ENCODE assay signal across 8 mouse cellular contexts in genomic region chr9:102690891-102691290, GRCm38 (mm10). TPM values are rescaled to one million over a fixed set of nuclear protein-coding genes. Genes with fewer than 3 reads are reported as not detected.
DNase-seq lines count a peak whose midpoint lies in the region; ATAC-seq and TF ChIP-seq lines count a peak whose summit lies in the region.

No protein-coding gene starts in this region.

- peaks cover 19% of the 10 kb centered on the region for H3K4me1 ChIP-seq in kidney, embryonic 16.5 days (ENCODE audit: insufficient read depth, low read length)
- H3K4me1 ChIP-seq in embryonic facial prominence, embryonic 15.5 days, result peaks cover 44% of the 10 kb centered on the region
- H3K4me1 ChIP-seq in intestine, postnatal 0 days (replicated peaks; ENCODE audit: control insufficient read depth, insufficient read depth, low read length), result peaks cover 4% of the 10 kb centered on the region; the same call in 1 of the 2 replicates
- H3K4me1 ChIP-seq in neural tube, embryonic 11.5 days (ENCODE audit: control insufficient read depth, insufficient read depth, low read length), result peaks cover 24% of the 10 kb centered on the region

- peak overlapping the region; percentile 100 for H3K4me2 ChIP-seq in kidney, embryonic 16.5 days (replicated peaks; ENCODE audit: low read depth, low read length)
- peak overlapping the region; percentile 99 for H3K4me2 ChIP-seq in embryonic facial prominence, embryonic 15.5 days (replicated peaks)
- peak overlapping the region; percentile 99 for H3K4me2 ChIP-seq in intestine, postnatal 0 days (replicated peaks; ENCODE audit: low read depth)
- H3K4me2 ChIP-seq in neural tube, embryonic 11.5 days (ENCODE audit: low read depth), result peak overlapping the region; percentile 74

- no peak overlapping the region for H3K27ac ChIP-seq in kidney, embryonic 16.5 days (ENCODE audit: low read length)
- peak overlapping the region; percentile 76; the same call in 1 of the 2 replicates for H3K27ac ChIP-seq in embryonic facial prominence, embryonic 15.5 days (replicated peaks)
- H3K27ac ChIP-seq in intestine, postnatal 0 days (ENCODE audit: low read depth, low read length), result no peak overlapping the region
- H3K27ac ChIP-seq in neural tube, embryonic 11.5 days (ENCODE audit: low read depth, low read length), result peak overlapping the region; percentile 94

- H3K27me3 ChIP-seq in kidney, embryonic 16.5 days (ENCODE audit: insufficient read depth, low read length), result peaks cover 5% of the 10 kb centered on the region; the same call in 1 of the 2 replicates
- no peaks in the 10 kb centered on the region for H3K27me3 ChIP-seq in embryonic facial prominence, embryonic 15.5 days
- H3K27me3 ChIP-seq in intestine, postnatal 0 days (replicated peaks; ENCODE audit: control insufficient read depth, insufficient read depth, low read length), result 0 out of 2 replicates have a peak, but pooled peaks cover 3% of the 10 kb centered on the region
- H3K27me3 ChIP-seq in neural tube, embryonic 11.5 days (ENCODE audit: control insufficient read depth, insufficient read depth, low read length), result no peaks in the 10 kb centered on the region

- 0 out of 2 replicates have a peak overlapping the region, but pooled peaks have one; percentile 67 for H3K9ac ChIP-seq in kidney, embryonic 16.5 days (replicated peaks; ENCODE audit: low read length)
- no peak overlapping the region for H3K9ac ChIP-seq in embryonic facial prominence, embryonic 15.5 days
- H3K9ac ChIP-seq in intestine, postnatal 0 days (ENCODE audit: low read depth, low read length), result no peak overlapping the region
- H3K9ac ChIP-seq in neural tube, embryonic 11.5 days (ENCODE audit: low read length), result peak overlapping the region; percentile 65

- no peaks in the 10 kb centered on the region for H3K36me3 ChIP-seq in kidney, embryonic 16.5 days (ENCODE audit: insufficient read depth, low read length)
- H3K36me3 ChIP-seq in embryonic facial prominence, embryonic 15.5 days, result no peaks in the 10 kb centered on the region
- no peaks in the 10 kb centered on the region for H3K36me3 ChIP-seq in intestine, postnatal 0 days (ENCODE audit: control insufficient read depth, insufficient read depth)
- no peaks in the 10 kb centered on the region for H3K36me3 ChIP-seq in neural tube, embryonic 11.5 days (ENCODE audit: control insufficient read depth, insufficient read depth, low read length)

- peak overlapping the region; percentile 62 for H3K4me3 ChIP-seq in kidney, embryonic 16.5 days (ENCODE audit: low read length)
- H3K4me3 ChIP-seq in embryonic facial prominence, embryonic 15.5 days (replicated peaks), result peak overlapping the region; percentile 54
- peak overlapping the region; percentile 49 for H3K4me3 ChIP-seq in intestine, postnatal 0 days (ENCODE audit: low read depth, low read length)
- H3K4me3 ChIP-seq in neural tube, embryonic 11.5 days (ENCODE audit: low read depth, low read length), result peak overlapping the region; percentile 40

- WGBS in kidney, embryonic 16.5 days, result 8% methylated on average over 15 of the region's 15 CpGs
- 5% methylated on average over 15 of the region's 15 CpGs for whole genome bisulfite sequencing in embryonic facial prominence, embryonic 15.5 days
- 23% methylated on average over 15 of the region's 15 CpGs for WGBS in intestine, postnatal 0 days
- 1% methylated on average over 15 of the region's 15 CpGs for WGBS in neural tube, embryonic 11.5 days

- H3K9me3 ChIP-seq in kidney, embryonic 16.5 days (ENCODE audit: low read length), result no peaks in the 10 kb centered on the region
- no peaks in the 10 kb centered on the region for H3K9me3 ChIP-seq in embryonic facial prominence, embryonic 15.5 days (replicated peaks)
- H3K9me3 ChIP-seq in intestine, postnatal 0 days (ENCODE audit: control insufficient read depth), result no peaks in the 10 kb centered on the region
- no peaks in the 10 kb centered on the region for H3K9me3 ChIP-seq in neural tube, embryonic 11.5 days (ENCODE audit: control insufficient read depth, low read length)

- no peak for DNase-seq in kidney, postnatal 36 days
- DNase-seq in neural tube, embryonic 11.5 days (ENCODE audit: low spot score), result peak; percentile 71
- no peak for DNase-seq in adrenal gland, postnatal 36 days
- no peak for DNase-seq in thymus, postnatal 10 days (ENCODE audit: low spot score in 2 of 2)
- no peak for DNase-seq in gastrocnemius, postnatal 10 days

- no peak for TF ChIP-seq CTCF in intestine, postnatal 0 days (IDR thresholded peaks at IDR 0.05; ENCODE audit: low read depth)

- no peak for ATAC-seq in kidney, embryonic 16.5 days (ENCODE audit: low FRiP score, low TSS enrichment)
- no peak for ATAC-seq in embryonic facial prominence, embryonic 15.5 days (ENCODE audit: insufficient number of reproducible peaks, low FRiP score, low TSS enrichment, low read depth)
- ATAC-seq in intestine, postnatal 0 days, result no peak
- peak; percentile 25; the same call in 1 of the 2 replicates for ATAC-seq in neural tube, embryonic 11.5 days (ENCODE audit: insufficient read depth, low FRiP score, low TSS enrichment)

RNA-seq across cellular contexts. Expression of gene Amotl2, which starts 25.6 kb away (rescaled TPM):
- 40.9 and 41.5 TPM in 2 replicates for polyA plus RNA-seq in kidney, embryonic 16.5 days (2015; fragmentation: Nextera tagmentation; extraction: Ambion mirVana)
- polyA plus RNA-seq in embryonic facial prominence, embryonic 15.5 days (2015; fragmentation: Nextera tagmentation; extraction: Ambion mirVana), result 53.6 and 53.7 TPM in 2 replicates
- 12.4 and 13.4 TPM in 2 replicates for polyA plus RNA-seq in intestine, postnatal 0 days (2015; fragmentation: Nextera tagmentation; extraction: Ambion mirVana)
- polyA plus RNA-seq in neural tube, embryonic 11.5 days (2014; fragmentation: Nextera tagmentation; extraction: Ambion mirVana), result 70.6 and 76.7 TPM in 2 replicates
- total RNA-seq in adrenal gland, postnatal 36 days (2021), result 100 to 1,000 TPM; 219 to 385 TPM
- total RNA-seq in gastrocnemius, postnatal 10 days (2021), result 10 to 100 TPM; 32.9 to 43.7 TPM

Comparison
In these comparisons a context has a peak if more than half of its experiments do, and no peak if none do; other contexts are left out.
1. H3K27ac ChIP-seq: peak in embryonic facial prominence, embryonic 15.5 days (single experiment) and neural tube, embryonic 11.5 days (single experiment); none in kidney, embryonic 16.5 days (single experiment) and intestine, postnatal 0 days (single experiment).
2. H3K9ac ChIP-seq: peak in kidney, embryonic 16.5 days (single experiment) and neural tube, embryonic 11.5 days (single experiment); none in embryonic facial prominence, embryonic 15.5 days (single experiment) and intestine, postnatal 0 days (single experiment).
3. Peak in every context shown above with its lines, with median percentiles within 50 percentile points of each other: H3K4me2 ChIP-seq and H3K4me3 ChIP-seq.